Mouse (Mus musculus): ENCODE data around the gene Gdap1l1. TPM values are rescaled to one million over a fixed set of nuclear protein-coding genes. Genes with fewer than 3 reads are reported as not detected.
"Not testable (repeated sequence)": the region's sequence is repeated elsewhere in the genome, so short reads cannot be mapped to it uniquely, and the experiment has no call there.

Gene Gdap1l1
- total and polyA plus RNA-seq, 2 experiments from 2014 or later, result not detected

GRCm38 (mm10) chr2:163404037-163404815 is 34.0 kb upstream of the Gdap1l1 start:
- no peaks in the 10 kb centered on the region for H3K27me3 ChIP-seq (ENCODE audit: control insufficient read depth, insufficient read depth, low read length)
- ATAC-seq (ENCODE audit: insufficient read depth, low read depth), result no peak
- H3K4me1 ChIP-seq (ENCODE audit: control insufficient read depth, insufficient read depth), result 0 out of 2 replicates have a peak, but pooled peaks cover 5% of the 10 kb centered on the region
- H3K27ac ChIP-seq (ENCODE audit: low read depth), result no peak overlapping the region
- H3K4me3 ChIP-seq (ENCODE audit: low read depth, low read length), result no peak overlapping the region
- TF ChIP-seq EP300 (IDR thresholded peaks at IDR 0.05; ENCODE audit: low read depth), result no peak
- TF ChIP-seq CTCF (IDR thresholded peaks at IDR 0.05; ENCODE audit: low read depth), result no peak
- peaks cover 32% of the 10 kb centered on the region for H3K36me3 ChIP-seq (replicated peaks; ENCODE audit: control insufficient read depth, insufficient read depth, low read length)
- WGBS, result 44% methylated on average over 8 of the region's 8 CpGs
- no peaks in the 10 kb centered on the region for H3K9me3 ChIP-seq (replicated peaks; ENCODE audit: control insufficient read depth, low read length)
- H3K4me2 ChIP-seq (ENCODE audit: low read depth, low read length), result no peak overlapping the region
- no peak for DNase-seq (ENCODE audit: low spot score)
- H3K9ac ChIP-seq (replicated peaks; ENCODE audit: low read depth, low read length), result no peak overlapping the region

DNA sequence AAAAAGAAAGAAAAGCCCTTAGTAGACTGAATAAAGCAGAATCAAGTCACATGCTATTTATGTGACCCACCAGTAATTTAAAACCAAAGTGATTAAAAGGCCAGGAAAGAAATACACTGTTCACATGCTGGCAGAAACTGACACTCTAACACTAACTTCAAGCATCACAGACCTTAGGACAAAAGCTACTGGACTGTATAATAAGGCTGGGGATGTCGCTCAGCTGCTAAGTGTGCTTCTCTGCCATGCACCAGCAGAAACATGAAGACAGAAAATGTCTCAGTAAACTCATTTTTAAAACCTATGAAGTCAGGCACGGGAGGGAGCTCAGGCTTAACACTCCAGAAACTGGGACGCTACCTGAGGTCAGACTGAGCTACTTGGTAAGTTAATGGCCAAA is 28.1 kb upstream of the Gdap1l1 start:
- H3K4me2 ChIP-seq (ENCODE audit: low read depth, low read length), result no peak overlapping the region
- H3K27me3 ChIP-seq (ENCODE audit: control insufficient read depth, insufficient read depth, low read length), result no peaks in the 10 kb centered on the region
- H3K27ac ChIP-seq (ENCODE audit: low read depth), result no peak overlapping the region
- H3K9ac ChIP-seq (replicated peaks; ENCODE audit: low read depth, low read length), result no peak overlapping the region
- H3K9me3 ChIP-seq (replicated peaks; ENCODE audit: control insufficient read depth, low read length), result no peaks in the 10 kb centered on the region
- H3K4me1 ChIP-seq (ENCODE audit: control insufficient read depth, insufficient read depth), result 0 out of 2 replicates have a peak, but pooled peaks cover 3% of the 10 kb centered on the region
- ATAC-seq (ENCODE audit: insufficient read depth, low read depth) (no peak), DNase-seq (ENCODE audit: low spot score) (no peak)
- WGBS, result 92% methylated on average over 3 of the region's 3 CpGs
- no peak overlapping the region for H3K4me3 ChIP-seq (ENCODE audit: low read depth, low read length)
- no peak for TF ChIP-seq CTCF (IDR thresholded peaks at IDR 0.05; ENCODE audit: low read depth)
- H3K36me3 ChIP-seq (replicated peaks; ENCODE audit: control insufficient read depth, insufficient read depth, low read length), result peaks cover 68% of the 10 kb centered on the region

- not testable (repeated sequence) for H3K4me3 ChIP-seq (ENCODE audit: low read depth, low read length); H3K4me1 ChIP-seq (ENCODE audit: control insufficient read depth, insufficient read depth); ATAC-seq (ENCODE audit: insufficient read depth, low read depth); H3K27me3 ChIP-seq (ENCODE audit: control insufficient read depth, insufficient read depth, low read length); H3K9ac ChIP-seq (replicated peaks; ENCODE audit: low read depth, low read length); H3K4me2 ChIP-seq (ENCODE audit: low read depth, low read length); H3K27ac ChIP-seq (ENCODE audit: low read depth); DNase-seq (ENCODE audit: low spot score); H3K9me3 ChIP-seq (replicated peaks; ENCODE audit: control insufficient read depth, low read length)
- H3K36me3 ChIP-seq (replicated peaks; ENCODE audit: control insufficient read depth, insufficient read depth, low read length), result peaks cover 63% of the 10 kb centered on the region
- 70% methylated on average over 3 of the region's 3 CpGs for WGBS
Observed at GRCm38 (mm10) chr2:163411344-163411743, 26.9 kb upstream of the Gdap1l1 start.

GRCm38 (mm10) chr2:163411840-163412239 is 26.4 kb upstream of the Gdap1l1 start:
- Histone ChIP-seq H3K9me3 (replicated peaks; ENCODE audit: control insufficient read depth, low read length) (no peaks in the 10 kb centered on the region), H3K27me3 (ENCODE audit: control insufficient read depth, insufficient read depth, low read length) (no peaks in the 10 kb centered on the region), H3K4me2 (ENCODE audit: low read depth, low read length) (no peak overlapping the region), H3K27ac (ENCODE audit: low read depth) (no peak overlapping the region), H3K4me3 (ENCODE audit: low read depth, low read length) (no peak overlapping the region), H3K4me1 (ENCODE audit: control insufficient read depth, insufficient read depth) (0 out of 2 replicates have a peak, but pooled peaks cover 7% of the 10 kb centered on the region), H3K36me3 (replicated peaks; ENCODE audit: control insufficient read depth, insufficient read depth, low read length) (peaks cover 62% of the 10 kb centered on the region), H3K9ac (replicated peaks; ENCODE audit: low read depth, low read length) (no peak overlapping the region)
- ATAC-seq (ENCODE audit: insufficient read depth, low read depth) (no peak), DNase-seq (ENCODE audit: low spot score) (no peak)
- TF ChIP-seq CTCF (IDR thresholded peaks at IDR 0.05; ENCODE audit: low read depth), result no peak
- TF ChIP-seq EP300 (IDR thresholded peaks at IDR 0.05; ENCODE audit: low read depth), result no peak
- 42% methylated on average over 4 of the region's 4 CpGs for WGBS

GRCm38 (mm10) chr2:163412419-163412818 is 25.9 kb upstream of the Gdap1l1 start:
- no peak overlapping the region for H3K4me3 ChIP-seq (ENCODE audit: low read depth, low read length)
- H3K4me1 ChIP-seq (ENCODE audit: control insufficient read depth, insufficient read depth), result 0 out of 2 replicates have a peak, but pooled peaks cover 7% of the 10 kb centered on the region
- no peaks in the 10 kb centered on the region for H3K9me3 ChIP-seq (replicated peaks; ENCODE audit: control insufficient read depth, low read length)
- WGBS, result 97% methylated on average over 4 of the region's 4 CpGs
- no peak overlapping the region for H3K9ac ChIP-seq (replicated peaks; ENCODE audit: low read depth, low read length)
- DNase-seq (ENCODE audit: low spot score) (no peak), ATAC-seq (ENCODE audit: insufficient read depth, low read depth) (no peak)
- no peak overlapping the region for H3K4me2 ChIP-seq (ENCODE audit: low read depth, low read length)
- H3K27me3 ChIP-seq (ENCODE audit: control insufficient read depth, insufficient read depth, low read length), result no peaks in the 10 kb centered on the region
- TF ChIP-seq EP300 (IDR thresholded peaks at IDR 0.05; ENCODE audit: low read depth) (no peak), CTCF (IDR thresholded peaks at IDR 0.05; ENCODE audit: low read depth) (no peak)
- peaks cover 56% of the 10 kb centered on the region for H3K36me3 ChIP-seq (replicated peaks; ENCODE audit: control insufficient read depth, insufficient read depth, low read length)
- H3K27ac ChIP-seq (ENCODE audit: low read depth), result no peak overlapping the region
